Mouse (Mus musculus): ENCODE data around the gene Baz1a. TPM values are rescaled to one million over a fixed set of nuclear protein-coding genes. Genes with fewer than 3 reads are reported as not detected.

The Baz1a gene
- polyA plus RNA-seq (2014; fragmentation: Nextera tagmentation; extraction: Ambion mirVana) = 19.8 and 22.4 TPM in 2 replicates

GRCm38 (mm10) chr12:55013626-55014398 lies at the start of gene Baz1a:
Baz1a (minus strand) TSS chr12:55014348.
- H3K9ac ChIP-seq (replicated peaks; ENCODE audit: low read depth, low read length) = no peak within 1 kb of the TSS
- no peak within 1 kb of the TSS for H3K4me2 ChIP-seq (replicated peaks; ENCODE audit: low read depth, low read length)
- no peaks in the 10 kb centered on the region for H3K4me1 ChIP-seq (ENCODE audit: control insufficient read depth, insufficient read depth, low read length)
- no peaks in the 10 kb centered on the region for H3K27me3 ChIP-seq (ENCODE audit: control insufficient read depth, insufficient read depth, low read length)
- no peaks in the 10 kb centered on the region for H3K36me3 ChIP-seq (ENCODE audit: control insufficient read depth, insufficient read depth, low read length)
- no peak within 1 kb of the TSS for H3K4me3 ChIP-seq (ENCODE audit: low read depth, low read length)
- H3K27ac ChIP-seq (ENCODE audit: low read length) = no peak within 1 kb of the TSS
- 85% methylated on average over 6 of the region's 6 CpGs for WGBS
- ATAC-seq (ENCODE audit: insufficient number of reproducible peaks, insufficient read depth, low FRiP score, low read depth) = no peak
- H3K9me3 ChIP-seq (ENCODE audit: control insufficient read depth, low read depth, low read length) = no peaks in the 10 kb centered on the region

- H3K27ac ChIP-seq (ENCODE audit: low read length) = no peak overlapping the region
- ATAC-seq (ENCODE audit: insufficient number of reproducible peaks, insufficient read depth, low FRiP score, low read depth) = no peak
Measured at GRCm38 (mm10) chr12:55062141-55062540, 48.0 kb upstream of the Baz1a start.

GRCm38 (mm10) chr12:55061006-55061405 lies 46.9 kb upstream of the Baz1a start:
- Histone ChIP-seq H3K27ac (ENCODE audit: low read length) (no peak overlapping the region), H3K4me2 (replicated peaks; ENCODE audit: low read depth, low read length) (no peak overlapping the region), H3K4me3 (ENCODE audit: low read depth, low read length) (no peak overlapping the region), H3K9ac (replicated peaks; ENCODE audit: low read depth, low read length) (no peak overlapping the region), H3K4me1 (ENCODE audit: control insufficient read depth, insufficient read depth, low read length) (no peaks in the 10 kb centered on the region), H3K36me3 (ENCODE audit: control insufficient read depth, insufficient read depth, low read length) (no peaks in the 10 kb centered on the region), H3K9me3 (ENCODE audit: control insufficient read depth, low read depth, low read length) (no peaks in the 10 kb centered on the region), H3K27me3 (ENCODE audit: control insufficient read depth, insufficient read depth, low read length) (no peaks in the 10 kb centered on the region)
- ATAC-seq (ENCODE audit: insufficient number of reproducible peaks, insufficient read depth, low FRiP score, low read depth) = no peak
- 78% methylated on average over 10 of the region's 10 CpGs for WGBS

More at GRCm38 (mm10) chr12:55062141-55062540, 48.0 kb upstream of the Baz1a start:
- 92% methylated on average over 1 of the region's 1 CpGs for WGBS
- H3K9ac ChIP-seq (replicated peaks; ENCODE audit: low read depth, low read length) = no peak overlapping the region
- no peak overlapping the region for H3K4me3 ChIP-seq (ENCODE audit: low read depth, low read length)
- H3K4me2 ChIP-seq (replicated peaks; ENCODE audit: low read depth, low read length) = no peak overlapping the region
- no peaks in the 10 kb centered on the region for H3K27me3 ChIP-seq (ENCODE audit: control insufficient read depth, insufficient read depth, low read length)
- no peaks in the 10 kb centered on the region for H3K9me3 ChIP-seq (ENCODE audit: control insufficient read depth, low read depth, low read length)
- H3K4me1 ChIP-seq (ENCODE audit: control insufficient read depth, insufficient read depth, low read length) = no peaks in the 10 kb centered on the region
- no peaks in the 10 kb centered on the region for H3K36me3 ChIP-seq (ENCODE audit: control insufficient read depth, insufficient read depth, low read length)

- H3K27ac ChIP-seq (ENCODE audit: low read length) = no peak overlapping the region
- no peak for ATAC-seq (ENCODE audit: insufficient number of reproducible peaks, insufficient read depth, low FRiP score, low read depth)
Measured at GRCm38 (mm10) chr12:55060212-55060898, 46.2 kb upstream of the Baz1a start.

GRCm38 (mm10) chr12:55059812-55060211 lies 45.7 kb upstream of the Baz1a start:
- Histone ChIP-seq H3K27me3 (ENCODE audit: control insufficient read depth, insufficient read depth, low read length) (no peaks in the 10 kb centered on the region), H3K4me2 (replicated peaks; ENCODE audit: low read depth, low read length) (no peak overlapping the region), H3K27ac (ENCODE audit: low read length) (no peak overlapping the region), H3K4me3 (ENCODE audit: low read depth, low read length) (no peak overlapping the region), H3K36me3 (ENCODE audit: control insufficient read depth, insufficient read depth, low read length) (no peaks in the 10 kb centered on the region), H3K9ac (replicated peaks; ENCODE audit: low read depth, low read length) (no peak overlapping the region), H3K4me1 (ENCODE audit: control insufficient read depth, insufficient read depth, low read length) (no peaks in the 10 kb centered on the region), H3K9me3 (ENCODE audit: control insufficient read depth, low read depth, low read length) (no peaks in the 10 kb centered on the region)
- no peak for ATAC-seq (ENCODE audit: insufficient number of reproducible peaks, insufficient read depth, low FRiP score, low read depth)
- WGBS = 48% methylated on average over 3 of the region's 3 CpGs

More at GRCm38 (mm10) chr12:55060212-55060898, 46.2 kb upstream of the Baz1a start:
- Histone ChIP-seq H3K4me3 (ENCODE audit: low read depth, low read length) (no peak overlapping the region), H3K4me2 (replicated peaks; ENCODE audit: low read depth, low read length) (no peak overlapping the region), H3K9me3 (ENCODE audit: control insufficient read depth, low read depth, low read length) (no peaks in the 10 kb centered on the region), H3K4me1 (ENCODE audit: control insufficient read depth, insufficient read depth, low read length) (no peaks in the 10 kb centered on the region), H3K36me3 (ENCODE audit: control insufficient read depth, insufficient read depth, low read length) (no peaks in the 10 kb centered on the region), H3K9ac (replicated peaks; ENCODE audit: low read depth, low read length) (no peak overlapping the region), H3K27me3 (ENCODE audit: control insufficient read depth, insufficient read depth, low read length) (no peaks in the 10 kb centered on the region)
- 56% methylated on average over 6 of the region's 6 CpGs for WGBS

GRCm38 (mm10) chr12:55058865-55059615 lies 44.9 kb upstream of the Baz1a start:
- Histone ChIP-seq H3K4me1 (ENCODE audit: control insufficient read depth, insufficient read depth, low read length) (no peaks in the 10 kb centered on the region), H3K36me3 (ENCODE audit: control insufficient read depth, insufficient read depth, low read length) (no peaks in the 10 kb centered on the region), H3K9me3 (ENCODE audit: control insufficient read depth, low read depth, low read length) (no peaks in the 10 kb centered on the region), H3K27me3 (ENCODE audit: control insufficient read depth, insufficient read depth, low read length) (no peaks in the 10 kb centered on the region), H3K27ac (ENCODE audit: low read length) (no peak overlapping the region), H3K4me2 (replicated peaks; ENCODE audit: low read depth, low read length) (no peak overlapping the region), H3K9ac (replicated peaks; ENCODE audit: low read depth, low read length) (no peak overlapping the region), H3K4me3 (ENCODE audit: low read depth, low read length) (no peak overlapping the region)
- no peak for ATAC-seq (ENCODE audit: insufficient number of reproducible peaks, insufficient read depth, low FRiP score, low read depth)
- 54% methylated on average over 6 of the region's 6 CpGs for WGBS

GRCm38 (mm10) chr12:55056703-55057102 lies 42.6 kb upstream of the Baz1a start:
- 74% methylated on average over 2 of the region's 2 CpGs for WGBS
- ATAC-seq (ENCODE audit: insufficient number of reproducible peaks, insufficient read depth, low FRiP score, low read depth) = no peak
- Histone ChIP-seq H3K9me3 (ENCODE audit: control insufficient read depth, low read depth, low read length) (no peaks in the 10 kb centered on the region), H3K4me3 (ENCODE audit: low read depth, low read length) (no peak overlapping the region), H3K4me1 (ENCODE audit: control insufficient read depth, insufficient read depth, low read length) (no peaks in the 10 kb centered on the region), H3K9ac (replicated peaks; ENCODE audit: low read depth, low read length) (no peak overlapping the region), H3K27me3 (ENCODE audit: control insufficient read depth, insufficient read depth, low read length) (no peaks in the 10 kb centered on the region), H3K27ac (ENCODE audit: low read length) (no peak overlapping the region), H3K4me2 (replicated peaks; ENCODE audit: low read depth, low read length) (no peak overlapping the region), H3K36me3 (ENCODE audit: control insufficient read depth, insufficient read depth, low read length) (peaks cover 7% of the 10 kb centered on the region; the same call in 1 of the 2 replicates)

GRCm38 (mm10) chr12:55054551-55055241 lies 40.5 kb upstream of the Baz1a start:
- WGBS = 53% methylated on average over 2 of the region's 2 CpGs
- no peaks in the 10 kb centered on the region for H3K27me3 ChIP-seq (ENCODE audit: control insufficient read depth, insufficient read depth, low read length)
- no peaks in the 10 kb centered on the region for H3K9me3 ChIP-seq (ENCODE audit: control insufficient read depth, low read depth, low read length)
- H3K4me1 ChIP-seq (ENCODE audit: control insufficient read depth, insufficient read depth, low read length) = no peaks in the 10 kb centered on the region
- no peak overlapping the region for H3K9ac ChIP-seq (replicated peaks; ENCODE audit: low read depth, low read length)
- no peak overlapping the region for H3K4me3 ChIP-seq (ENCODE audit: low read depth, low read length)
- ATAC-seq (ENCODE audit: insufficient number of reproducible peaks, insufficient read depth, low FRiP score, low read depth) = no peak
- H3K36me3 ChIP-seq (ENCODE audit: control insufficient read depth, insufficient read depth, low read length) = peaks cover 7% of the 10 kb centered on the region; the same call in 1 of the 2 replicates
- no peak overlapping the region for H3K27ac ChIP-seq (ENCODE audit: low read length)
- no peak overlapping the region for H3K4me2 ChIP-seq (replicated peaks; ENCODE audit: low read depth, low read length)

Data from stomach, embryonic 14.5 days (tissue).